Mouse (Mus musculus): ENCODE measurements at regions not wholly inside any gene's neighbourhood (a gene's known extent, or its start where the extent isn't known, plus 50 kb on each side); places are given as distances from the start of the nearest gene placed in this dataset.
"Not testable (repeated sequence)": the region's sequence is repeated elsewhere in the genome, so short reads cannot be mapped to it uniquely, and the experiment has no call there.

DNA sequence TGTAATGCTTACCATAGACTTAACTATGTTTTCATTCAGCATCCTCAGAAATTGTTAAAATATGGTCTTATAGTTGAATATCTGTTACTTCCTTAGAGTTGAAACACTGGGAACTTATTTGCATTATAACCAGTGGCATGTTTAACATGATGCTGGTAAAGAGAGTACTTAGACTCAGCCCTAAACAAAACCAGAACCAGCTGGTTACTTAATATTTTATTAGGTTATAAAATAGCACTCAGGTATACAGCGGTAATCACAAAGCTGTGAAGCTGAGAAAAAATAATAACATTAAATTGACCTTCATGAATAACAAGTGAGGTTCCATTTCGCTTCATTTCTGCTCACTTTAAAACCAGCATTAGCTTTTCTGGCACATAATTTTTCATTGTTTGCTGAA is 474.4 kb downstream of the Tlr4 start:
- H3K27me3 ChIP-seq (replicated peaks; ENCODE audit: low read depth, poor library complexity, severe bottlenecking), result no peaks in the 10 kb centered on the region
- WGBS, result 91% methylated on average over 2 of the region's 2 CpGs

GRCm38 (mm10) chr4:67320098-67320497 is 492.7 kb downstream of the Tlr4 start:
- not testable (repeated sequence) for H3K36me3 ChIP-seq (replicated peaks); H3K27me3 ChIP-seq (replicated peaks; ENCODE audit: low read depth, poor library complexity, severe bottlenecking); H3K4me3 ChIP-seq; H3K4me1 ChIP-seq; H3K9me3 ChIP-seq; H3K27ac ChIP-seq (replicated peaks); DNase-seq (ENCODE audit: low spot score)

More for the DNA sequence above, 474.4 kb downstream of the Tlr4 start:
- H3K27ac ChIP-seq (replicated peaks), result no peak overlapping the region
- no peaks in the 10 kb centered on the region for H3K36me3 ChIP-seq (replicated peaks)
- no peaks in the 10 kb centered on the region for H3K9me3 ChIP-seq
- DNase-seq (ENCODE audit: low spot score), result no peak
- no peaks in the 10 kb centered on the region for H3K4me1 ChIP-seq
- H3K4me3 ChIP-seq, result no peak overlapping the region

All from embryonic facial prominence, embryonic 10.5 days (tissue).